Mouse (Mus musculus) neutrophil, adult 65 days (primary cell): ENCODE data around the gene Lpar4. TPM values are rescaled to one million over a fixed set of nuclear protein-coding genes. Genes with fewer than 3 reads are reported as not detected.

ENCODE experiments used
- total RNA-seq: library from RNA; stranded (reverse); gene quantifications from 2 replicates; pipeline ENCODE4 v1.2.4, GENCODE M21; 2023

The Lpar4 gene
- not detected in 2 replicates for total RNA-seq

GRCm38 (mm10) chrX:106920175-106920827, at the start of gene Lpar4:
Lpar4 (plus strand) TSS chrX:106920625.

Other genes with a start within 250 kb of the Lpar4 start
- not detected in 2 replicates for gene Rtl3, start 80.0 kb upstream of the Lpar4 start, total RNA-seq
- 0.59 and 0.69 TPM in 2 replicates for gene P2ry10, start 167.9 kb downstream of the Lpar4 start, total RNA-seq
- gene P2ry10b, start 228.3 kb downstream of the Lpar4 start, total RNA-seq = 2.9 and 4.4 TPM in 2 replicates